Mouse (Mus musculus) CH12F3 (cell line): Measurements from ENCODE around the gene Obp1a.

Experiments
- in situ Hi-C: fragments of 300-500 bp; cut with MboI; formaldehyde crosslinking; loops from 2 replicates; pipeline ENCODE4 v1.14.3; 2020; ENCODE audit warnings: low sequenced_read_pairs

Gene Obp1a

DNA sequence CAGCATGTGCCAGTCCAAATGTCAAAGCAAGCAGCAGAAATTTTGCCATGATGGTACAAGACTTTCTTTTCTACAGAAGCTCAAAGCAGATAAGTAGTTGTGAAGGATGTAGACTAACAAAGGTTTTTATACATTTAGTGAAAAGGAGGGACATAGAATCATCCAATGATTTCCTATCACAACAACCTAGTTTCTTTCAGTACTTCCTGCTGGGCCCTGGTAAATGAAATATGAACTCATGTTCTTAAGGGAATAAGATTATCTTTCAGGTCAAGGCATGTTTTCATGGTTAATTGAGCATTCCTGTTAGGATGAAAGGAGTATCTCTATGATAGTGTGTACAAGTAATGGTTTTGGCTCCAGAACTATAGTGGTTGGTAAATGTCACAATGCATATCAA, at the start of gene Obp1a:
Obp1a (minus strand) TSS at position 101 of the 400 bp plus-strand sequence.
- in situ Hi-C loops = no loop called here

DNA sequence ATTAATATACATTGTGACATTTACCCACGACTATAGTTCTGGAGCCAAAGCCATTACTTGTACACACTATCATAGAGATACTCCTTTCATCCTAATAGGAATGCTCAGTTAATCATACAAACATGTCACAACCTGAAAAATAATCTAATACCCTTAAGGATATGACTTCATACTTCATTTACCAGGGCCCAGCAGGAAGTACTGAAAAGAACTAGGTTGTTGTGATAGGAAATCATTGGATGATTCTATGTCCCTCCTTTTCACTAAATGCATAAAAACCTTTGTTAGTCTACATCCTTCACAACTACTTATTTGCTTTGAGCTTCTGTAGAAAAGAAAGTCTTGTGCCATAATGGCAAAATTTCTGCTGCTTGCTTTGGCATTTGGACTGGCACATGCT, 34.0 kb upstream of the Obp1a start, which contains the start of gene Gm5938:
Gm5938 (plus strand) TSS at position 301 of the 400 bp plus-strand sequence.
- in situ Hi-C loops = no loop called here
